Mouse (Mus musculus) MEL (cell line): Measurements from ENCODE around the gene Oxt. TPM values are rescaled to one million over a fixed set of nuclear protein-coding genes. Genes with fewer than 3 reads are reported as not detected.
A peak's percentile ranks its signal among the peaks of the same experiment; 100 is the strongest.

ENCODE experiments used
- DNase-seq: peaks from one replicate; pipeline ENCODE4 v3.0.0; 2011; ENCODE audit warnings: low read depth, low spot score
- H3K27ac ChIP-seq: 2 replicates; pipeline ENCODE4 v1.5.1; 2012; ENCODE audit warnings: low read depth, mild to moderate bottlenecking, control low read depth, low read length, moderate library complexity; ENCODE audit not compliant: control insufficient read depth
- H3K27me3 ChIP-seq, 2 experiments: fragments of 150-350 bp in 1 of 2; sonication (generic) in 1 of 2; 2 replicates each; pipeline ENCODE4 v1.6.1; 2012; ENCODE audit warnings: low read length in 2 of 2, mild to moderate bottlenecking in 2 of 2, improper control_type of control experiment in 1 of 2, moderate library complexity in 1 of 2; ENCODE audit not compliant: insufficient read depth in 2 of 2, control insufficient read depth in 1 of 2
- H3K36me3 ChIP-seq, 2 experiments: 2 replicates each; pipeline ENCODE4 v1.6.1; 2012 to 2014; ENCODE audit warnings: low read length in 2 of 2, improper control_type of control experiment in 1 of 2, inconsistent platforms in 1 of 2, mild to moderate bottlenecking in 1 of 2; ENCODE audit not compliant: insufficient read depth in 2 of 2, control insufficient read depth in 1 of 2
- H3K4me1 ChIP-seq, 2 experiments: fragments of 150-350 bp in 1 of 2; sonication (generic) in 1 of 2; 2 replicates each; pipeline ENCODE4 v1.6.1; 2012; ENCODE audit warnings: low read length in 2 of 2, improper control_type of control experiment in 1 of 2, mild to moderate bottlenecking in 1 of 2; ENCODE audit not compliant: insufficient read depth in 2 of 2, control insufficient read depth in 1 of 2
- H3K4me3 ChIP-seq, 2 experiments: fragments of 150-350 bp in 1 of 2; sonication (generic) in 1 of 2; 2 replicates each; pipeline ENCODE4 v1.5.1; 2012; ENCODE audit warnings: low read depth in 2 of 2, low read length in 2 of 2, mild to moderate bottlenecking in 2 of 2, moderate library complexity in 2 of 2, control low read depth in 1 of 2, improper control_type of control experiment in 1 of 2; ENCODE audit not compliant: control insufficient read depth in 1 of 2, insufficient read depth in 1 of 2
- H3K79me2 ChIP-seq: 2 replicates; pipeline ENCODE4 v1.6.1; 2012; ENCODE audit warnings: mild to moderate bottlenecking, low read length, moderate library complexity; ENCODE audit not compliant: control insufficient read depth, poor library complexity, insufficient read depth
- H3K9ac ChIP-seq: 2 replicates; pipeline ENCODE4 v1.6.1; 2012; ENCODE audit warnings: low read depth, mild to moderate bottlenecking, control low read depth, low read length, moderate library complexity; ENCODE audit not compliant: control insufficient read depth, poor library complexity, severe bottlenecking
- H3K9me3 ChIP-seq: fragments of 150-350 bp; sonication (generic); replicated peaks from 2 replicates; pipeline ENCODE4 v1.6.1; 2012; ENCODE audit warnings: mild to moderate bottlenecking, low read length, improper control_type of control experiment, moderate library complexity; ENCODE audit not compliant: insufficient read depth
- BHLHE40 ChIP-seq: IDR thresholded peaks from 2 replicates; pipeline ENCODE4 v1.6.1; 2012; ENCODE audit warnings: low read depth, mild to moderate bottlenecking, inconsistent platforms, low read length, improper control_type of control experiment, borderline replicate concordance
- CHD1 ChIP-seq: IDR thresholded peaks from 2 replicates; pipeline ENCODE4 v1.6.1; 2012; ENCODE audit warnings: low read depth, mild to moderate bottlenecking, inconsistent platforms, low read length, improper control_type of control experiment
- CHD2 ChIP-seq: IDR thresholded peaks from 2 replicates; pipeline ENCODE4 v1.6.1; 2011; ENCODE audit warnings: low read length, improper control_type of control experiment
- ELF1 ChIP-seq: IDR thresholded peaks from 2 replicates; pipeline ENCODE4 v1.6.1; 2014; ENCODE audit warnings: low read depth, mild to moderate bottlenecking, inconsistent platforms, low read length, improper control_type of control experiment, moderate library complexity
- EP300 ChIP-seq, 2 experiments: IDR thresholded peaks; 2 replicates each; pipeline ENCODE4 v1.6.1; 2011; ENCODE audit warnings: improper control_type of control experiment in 2 of 2, low read length in 2 of 2, low read depth in 1 of 2, mild to moderate bottlenecking in 1 of 2
- ETS1 ChIP-seq: IDR thresholded peaks from 2 replicates; pipeline ENCODE4 v1.6.1; 2012; ENCODE audit warnings: low read depth, mild to moderate bottlenecking, inconsistent platforms, low read length, improper control_type of control experiment, moderate library complexity
- GATA1 ChIP-seq: IDR thresholded peaks from 2 replicates; pipeline ENCODE4 v1.6.1; 2011; ENCODE audit warnings: low read depth, low read length, improper control_type of control experiment
- HCFC1 ChIP-seq: IDR thresholded peaks from 2 replicates; pipeline ENCODE4 v1.6.1; 2012; ENCODE audit warnings: low read depth, mild to moderate bottlenecking, inconsistent platforms, low read length, improper control_type of control experiment, moderate library complexity
- KAT2A ChIP-seq: conservative IDR thresholded peaks from 2 replicates; pipeline ENCODE4 v1.6.1; 2012; ENCODE audit warnings: low read depth, low read length, improper control_type of control experiment, inconsistent platforms
- MAX ChIP-seq: IDR thresholded peaks from 2 replicates; pipeline ENCODE4 v1.6.1; 2011; ENCODE audit warnings: low read length, improper control_type of control experiment
- MXI1 ChIP-seq: IDR thresholded peaks from 2 replicates; pipeline ENCODE4 v1.6.1; 2011; ENCODE audit warnings: mild to moderate bottlenecking, low read depth, low read length, improper control_type of control experiment
- MYC ChIP-seq: IDR thresholded peaks from 2 replicates; pipeline ENCODE4 v1.6.1; 2011; ENCODE audit warnings: low read depth, mild to moderate bottlenecking, low read length, improper control_type of control experiment, moderate library complexity
- NRF1 ChIP-seq: IDR thresholded peaks from 2 replicates; pipeline ENCODE4 v1.6.1; 2014; ENCODE audit warnings: low read depth, mild to moderate bottlenecking, inconsistent platforms, low read length, improper control_type of control experiment, moderate library complexity; ENCODE audit not compliant: poor library complexity, insufficient read depth, severe bottlenecking
- RAD21 ChIP-seq: IDR thresholded peaks from 2 replicates; pipeline ENCODE4 v1.6.1; 2011; ENCODE audit warnings: mild to moderate bottlenecking, low read depth, low read length, improper control_type of control experiment
- RCOR1 ChIP-seq: IDR thresholded peaks from 2 replicates; pipeline ENCODE4 v1.6.1; 2012; ENCODE audit warnings: low read depth, mild to moderate bottlenecking, inconsistent platforms, low read length, improper control_type of control experiment
- SIN3A ChIP-seq: IDR thresholded peaks from 2 replicates; pipeline ENCODE4 v1.6.1; 2012; ENCODE audit warnings: low read length, improper control_type of control experiment, inconsistent platforms
- TAL1 ChIP-seq: IDR thresholded peaks from 2 replicates; pipeline ENCODE4 v1.6.1; 2012; ENCODE audit warnings: mild to moderate bottlenecking, inconsistent platforms, low read length, moderate library complexity, mixed read lengths
- TCF12 ChIP-seq: IDR thresholded peaks from 2 replicates; pipeline ENCODE4 v1.6.1; 2014; ENCODE audit warnings: low read depth, mild to moderate bottlenecking, inconsistent platforms, low read length, improper control_type of control experiment, moderate library complexity
- UBTF ChIP-seq: IDR thresholded peaks from 2 replicates; pipeline ENCODE4 v1.6.1; 2012; ENCODE audit warnings: low read depth, mild to moderate bottlenecking, inconsistent platforms, low read length, improper control_type of control experiment, moderate library complexity, borderline replicate concordance; ENCODE audit not compliant: insufficient read depth
- USF2 ChIP-seq, 2 experiments: IDR thresholded peaks; 2 replicates each; pipeline ENCODE4 v1.6.1; 2011 to 2012; ENCODE audit warnings: improper control_type of control experiment in 2 of 2, low read length in 2 of 2, borderline replicate concordance in 1 of 2, inconsistent platforms in 1 of 2, low read depth in 1 of 2, mild to moderate bottlenecking in 1 of 2; ENCODE audit not compliant: insufficient read depth in 1 of 2
- ZC3H11A ChIP-seq: IDR thresholded peaks from 2 replicates; pipeline ENCODE4 v1.6.1; 2012; ENCODE audit warnings: low read depth, mild to moderate bottlenecking, inconsistent platforms, low read length, improper control_type of control experiment
- polyA plus RNA-seq, 2 experiments: library from polyadenylated mRNA; stranded (reverse) in 1 of 2; unstranded in 1 of 2; fragments of >175 nt in 1 of 2; fragments of >200 nt in 1 of 2; gene quantifications; 2 replicates each; pipeline versions ENCODE4 v1.2.1 to v1.2.4; 2012; ENCODE audit warnings: low replicate concordance in 2 of 2, low read depth in 1 of 2; ENCODE audit not compliant: insufficient read length in 2 of 2, insufficient read depth in 1 of 2, missing spikeins in 1 of 2
- total RNA-seq: library from RNA; depleted of rRNA; stranded (reverse); fragments of 300-350 nt; gene quantifications from 2 replicates; pipeline ENCODE4 v1.2.3, GENCODE M21; 2012

The Oxt gene
- total and polyA plus RNA-seq, 3 experiments: 0.14 TPM; not detected in 2

GRCm38 (mm10) chr2:130597601-130598010 is 21.6 kb downstream of the Oxt start (continued):
- no peak for TF ChIP-seq USF2 (IDR thresholded peaks at IDR 0.05; ENCODE audit: borderline replicate concordance in 1 of 2, insufficient read depth in 1 of 2, low read depth in 1 of 2, low read length in 2 of 2)
- TF ChIP-seq, all 39 proteins: peak for 15

- Histone ChIP-seq H3K27me3 (no peaks in the 10 kb centered on the region), H3K79me2 (no peaks in the 10 kb centered on the region), H3K4me1 (peaks cover 27 to 34% of the 10 kb centered on the region in 2 experiments), H3K27ac (peak overlapping the region; percentile 18; the same call in 1 of the 2 replicates), H3K9me3 (no peaks in the 10 kb centered on the region), H3K9ac (no peak overlapping the region), H3K36me3 (peaks cover 0 to 36% of the 10 kb centered on the region in 2 experiments), H3K4me3 (no peak overlapping the region)
- TF ChIP-seq CHD2: no peak
- no peak for TF ChIP-seq RAD21
- no peak for TF ChIP-seq NRF1
- TF ChIP-seq KAT2A: no peak
- no peak for TF ChIP-seq RCOR1
- no peak for TF ChIP-seq BHLHE40
- TF ChIP-seq SIN3A: no peak
- TF ChIP-seq ETS1: no peak
- no peak for TF ChIP-seq ELF1
- TF ChIP-seq HCFC1: no peak
- TF ChIP-seq MYC: no peak
- no peak for TF ChIP-seq UBTF
- no peak for TF ChIP-seq MXI1
- no peak for TF ChIP-seq MAX
- no peak for TF ChIP-seq ZC3H11A
- no peak for TF ChIP-seq EP300 (IDR thresholded peaks at IDR 0.05; ENCODE audit: low read depth in 1 of 2, low read length in 2 of 2)
- TF ChIP-seq TAL1: no peak
- no peak for DNase-seq
Measured at GRCm38 (mm10) chr2:130598399-130598798, 22.4 kb downstream of the Oxt start.

DNA sequence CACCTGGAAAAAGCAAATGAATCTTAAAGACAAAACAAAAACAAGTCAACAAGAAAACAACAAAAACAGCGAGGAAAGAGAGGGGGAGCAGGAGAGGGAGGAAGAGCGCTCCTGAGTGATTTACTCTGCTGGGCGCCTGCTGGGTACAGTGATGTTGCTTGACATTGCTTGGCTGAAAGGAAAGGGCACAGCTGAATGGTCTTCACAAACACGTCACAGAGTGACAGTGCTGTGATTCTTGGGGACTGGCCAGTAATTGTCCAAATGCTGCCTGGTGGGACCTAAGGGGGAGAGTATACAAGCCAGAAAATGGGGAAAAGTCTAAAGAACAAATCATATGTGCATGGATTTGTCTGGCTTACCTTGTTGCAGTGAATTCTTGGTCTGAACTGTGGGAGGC is 26.2 kb downstream of the Oxt start:
- H3K9me3 ChIP-seq: no peaks in the 10 kb centered on the region
- peaks cover 5 to 15% of the 10 kb centered on the region in 2 experiments for H3K4me1 ChIP-seq
- no peak for DNase-seq
- no peak overlapping the region for H3K27ac ChIP-seq
- H3K27me3 ChIP-seq: no peaks in the 10 kb centered on the region
- no peak overlapping the region for H3K4me3 ChIP-seq
- H3K9ac ChIP-seq: no peak overlapping the region
- TF ChIP-seq TCF12 (no peak), BHLHE40 (no peak), GATA1 (no peak), CHD1 (no peak), SIN3A (no peak)
- H3K36me3 ChIP-seq: peaks cover 2 to 12% of the 10 kb centered on the region in 2 experiments
- H3K79me2 ChIP-seq: no peaks in the 10 kb centered on the region
